Mouse (Mus musculus) hindbrain, embryonic 10.5 days (tissue): ENCODE data around the gene Slc39a3. TPM values are rescaled to one million over a fixed set of nuclear protein-coding genes. Genes with fewer than 3 reads are reported as not detected.
A peak's percentile ranks its signal among the peaks of the same experiment; 100 is the strongest.
"Not testable (repeated sequence)": the region's sequence is repeated elsewhere in the genome, so short reads cannot be mapped to it uniquely, and the experiment has no call there.

Experiments
- DNase-seq: peaks from one replicate; pipeline ENCODE4 v3.0.0-alpha.2; 2017; ENCODE audit warnings: low spot score
- H3K27ac ChIP-seq: fragments of 300-500 bp; sonication (generic); 2 replicates; pipeline ENCODE4 v1.5.1; 2016; ENCODE audit warnings: mild to moderate bottlenecking, moderate library complexity
- H3K27me3 ChIP-seq: fragments of 300-500 bp; sonication (generic); 2 replicates; pipeline ENCODE4 v1.6.1; 2016; ENCODE audit warnings: mild to moderate bottlenecking; ENCODE audit not compliant: poor library complexity, insufficient read depth, severe bottlenecking
- H3K36me3 ChIP-seq: fragments of 300-500 bp; sonication (generic); 2 replicates; pipeline ENCODE4 v1.6.1; 2016; ENCODE audit warnings: mild to moderate bottlenecking, moderate library complexity
- H3K4me1 ChIP-seq: fragments of 300-500 bp; sonication (generic); replicated peaks from 2 replicates; pipeline ENCODE4 v1.6.1; 2016; ENCODE audit warnings: mild to moderate bottlenecking
- H3K4me3 ChIP-seq: fragments of 300-500 bp; sonication (generic); 2 replicates; pipeline ENCODE4 v1.5.1; 2016; ENCODE audit warnings: mild to moderate bottlenecking, moderate library complexity
- H3K9me3 ChIP-seq: fragments of 300-500 bp; sonication (generic); 2 replicates; pipeline ENCODE4 v1.6.1; 2016; ENCODE audit warnings: mild to moderate bottlenecking, moderate library complexity
- WGBS: fragments of 180-500 bp; shearing (Covaris S2); methylation state at CpG from one replicate; pipeline ENCODE4 v1.1.7; 2016; 5-methylcytosine and 5-hydroxymethylcytosine counted together
- polyA plus RNA-seq: library from polyadenylated mRNA; unstranded; fragments of >200 nt; fragmentation: Nextera tagmentation; extraction: Ambion mirVana; gene quantifications from 2 replicates; pipeline ENCODE4 v1.2.1, GENCODE M21; 2016

The Slc39a3 gene
- polyA plus RNA-seq, 1 experiment from 2014 or later, result 26.7 TPM

- Histone ChIP-seq H3K4me1 (peaks cover 21% of the 10 kb centered on the region), H3K27ac (no peak overlapping the region), H3K27me3 (no peaks in the 10 kb centered on the region), H3K4me3 (no peak overlapping the region), H3K9me3 (no peaks in the 10 kb centered on the region), H3K36me3 (0 out of 2 replicates have a peak, but pooled peaks cover 6% of the 10 kb centered on the region)
- 68% methylated on average over 4 of the region's 4 CpGs for WGBS
- DNase-seq, result no peak
These were observed 25.5 kb upstream of the Slc39a3 start for GRCm38 (mm10) chr10:81062710-81063109.

- Histone ChIP-seq H3K36me3 (peaks cover 24% of the 10 kb centered on the region), H3K9me3 (no peaks in the 10 kb centered on the region), H3K4me3 (peak within 1 kb of the TSS; percentile 71), H3K4me1 (peaks cover 41% of the 10 kb centered on the region), H3K27me3 (no peaks in the 10 kb centered on the region), H3K27ac (peak within 1 kb of the TSS; percentile 87)
- peak; percentile 99 for DNase-seq
- WGBS, result under 1% methylated on average over 48 of the region's 48 CpGs
These were observed 22.6 kb upstream of the Slc39a3 start, which contains the start of gene Sgta for GRCm38 (mm10) chr10:81059603-81060543. Sgta (minus strand) TSS chr10:81060181.

- H3K36me3 ChIP-seq, result peaks cover 34% of the 10 kb centered on the region
- no peak overlapping the region for H3K27ac ChIP-seq
- peaks cover 43% of the 10 kb centered on the region for H3K4me1 ChIP-seq
- H3K4me3 ChIP-seq, result peak overlapping the region; percentile 71
- 93% methylated on average over 6 of the region's 6 CpGs for WGBS
- H3K9me3 ChIP-seq, result no peaks in the 10 kb centered on the region
- no peaks in the 10 kb centered on the region for H3K27me3 ChIP-seq
- no peak for DNase-seq
These were observed 21.7 kb upstream of the Slc39a3 start for GRCm38 (mm10) chr10:81058896-81059295.

- peaks cover 46% of the 10 kb centered on the region for H3K36me3 ChIP-seq
These were observed 20.3 kb upstream of the Slc39a3 start for GRCm38 (mm10) chr10:81057406-81058130.

GRCm38 (mm10) chr10:81055802-81056340 is 18.6 kb upstream of the Slc39a3 start:
- not testable (repeated sequence) for H3K4me3 ChIP-seq, H3K27ac ChIP-seq
- peaks cover 63% of the 10 kb centered on the region for H3K36me3 ChIP-seq

More at GRCm38 (mm10) chr10:81057406-81058130, 20.3 kb upstream of the Slc39a3 start:
- WGBS, result 93% methylated on average over 23 of the region's 23 CpGs
- H3K4me3 ChIP-seq, result no peak overlapping the region
- H3K9me3 ChIP-seq, result no peaks in the 10 kb centered on the region
- no peak for DNase-seq
- H3K27ac ChIP-seq, result no peak overlapping the region
- H3K4me1 ChIP-seq, result peaks cover 43% of the 10 kb centered on the region
- no peaks in the 10 kb centered on the region for H3K27me3 ChIP-seq

GRCm38 (mm10) chr10:81055169-81055568 is 17.9 kb upstream of the Slc39a3 start:
- H3K4me3 ChIP-seq, result no peak overlapping the region
- H3K27me3 ChIP-seq, result no peaks in the 10 kb centered on the region
- peaks cover 70% of the 10 kb centered on the region for H3K36me3 ChIP-seq
- no peak overlapping the region for H3K27ac ChIP-seq
- no peak for DNase-seq
- 76% methylated on average over 6 of the region's 6 CpGs for WGBS
- peaks cover 43% of the 10 kb centered on the region for H3K4me1 ChIP-seq
- no peaks in the 10 kb centered on the region for H3K9me3 ChIP-seq

More at GRCm38 (mm10) chr10:81055802-81056340, 18.6 kb upstream of the Slc39a3 start:
- WGBS, result 87% methylated on average over 11 of the region's 11 CpGs
- H3K4me1 ChIP-seq, result peaks cover 43% of the 10 kb centered on the region
- H3K9me3 ChIP-seq, DNase-seq, H3K27me3 ChIP-seq: not testable (repeated sequence)

- H3K4me1 ChIP-seq, result peaks cover 24% of the 10 kb centered on the region
- H3K9me3 ChIP-seq, result no peaks in the 10 kb centered on the region
- no peak overlapping the region for H3K4me3 ChIP-seq
- DNase-seq, result no peak
- peaks cover 88% of the 10 kb centered on the region for H3K36me3 ChIP-seq
- H3K27me3 ChIP-seq, result no peaks in the 10 kb centered on the region
- no peak overlapping the region for H3K27ac ChIP-seq
- 92% methylated on average over 5 of the region's 5 CpGs for WGBS
These were observed 15.4 kb upstream of the Slc39a3 start for GRCm38 (mm10) chr10:81052577-81052976.

- H3K9me3 ChIP-seq, result no peaks in the 10 kb centered on the region
- H3K4me1 ChIP-seq, result peaks cover 10% of the 10 kb centered on the region; the same call in 1 of the 2 replicates
- H3K27ac ChIP-seq, result no peak overlapping the region
- no peaks in the 10 kb centered on the region for H3K27me3 ChIP-seq
- DNase-seq, result no peak
- peaks cover 96% of the 10 kb centered on the region for H3K36me3 ChIP-seq
- WGBS, result 96% methylated on average over 6 of the region's 6 CpGs
- no peak overlapping the region for H3K4me3 ChIP-seq
These were observed 13.9 kb upstream of the Slc39a3 start for GRCm38 (mm10) chr10:81051133-81051532.

- no peaks in the 10 kb centered on the region for H3K9me3 ChIP-seq
- 0 out of 2 replicates have a peak, but pooled peaks cover 10% of the 10 kb centered on the region for H3K4me1 ChIP-seq
- 90% methylated on average over 4 of the region's 4 CpGs for WGBS
- no peak overlapping the region for H3K4me3 ChIP-seq
- DNase-seq, result peak; percentile 28
- no peaks in the 10 kb centered on the region for H3K27me3 ChIP-seq
- no peak overlapping the region for H3K27ac ChIP-seq
- H3K36me3 ChIP-seq, result peaks cover 99% of the 10 kb centered on the region
These were observed 13.4 kb upstream of the Slc39a3 start for GRCm38 (mm10) chr10:81050645-81051044.

- H3K4me3 ChIP-seq, DNase-seq, H3K27ac ChIP-seq, H3K27me3 ChIP-seq, H3K9me3 ChIP-seq, H3K4me1 ChIP-seq: not testable (repeated sequence)
- WGBS, result 94% methylated on average over 14 of the region's 14 CpGs
- H3K36me3 ChIP-seq, result peaks cover 80% of the 10 kb centered on the region
These were observed 8.0 kb upstream of the Slc39a3 start for GRCm38 (mm10) chr10:81045246-81045645.

- peaks cover 44% of the 10 kb centered on the region for H3K36me3 ChIP-seq
- H3K4me1 ChIP-seq, result peaks cover 12% of the 10 kb centered on the region
- peak; percentile 75 for DNase-seq
- H3K4me3 ChIP-seq, result no peak overlapping the region
- H3K9me3 ChIP-seq, result no peaks in the 10 kb centered on the region
- no peaks in the 10 kb centered on the region for H3K27me3 ChIP-seq
- no peak overlapping the region for H3K27ac ChIP-seq
- WGBS, result 37% methylated on average over 13 of the region's 13 CpGs
These were observed 4.4 kb upstream of the Slc39a3 start for GRCm38 (mm10) chr10:81041458-81042175.

- Histone ChIP-seq H3K9me3 (no peaks in the 10 kb centered on the region), H3K4me3 (no peak overlapping the region), H3K27ac (no peak overlapping the region), H3K4me1 (peaks cover 14% of the 10 kb centered on the region), H3K27me3 (no peaks in the 10 kb centered on the region), H3K36me3 (peaks cover 13% of the 10 kb centered on the region)
- WGBS, result 78% methylated on average over 7 of the region's 7 CpGs
- no peak for DNase-seq
These were observed 975 bp downstream of the Slc39a3 start for GRCm38 (mm10) chr10:81036251-81036650.
